9 mouse cellular contexts compared by ENCODE assay signal in genomic region chr3:123321612-123322011, GRCm38 (mm10). TPM values are rescaled to one million over a fixed set of nuclear protein-coding genes. Genes with fewer than 3 reads are reported as not detected.
DNase-seq lines count a peak whose midpoint lies in the region; ATAC-seq and TF ChIP-seq lines count a peak whose summit lies in the region.
"Had no signal": no experiment of that assay in that cellular context is flagged by ENCODE, and none has a peak within 500 bp of the region (broad histone marks: within the 10 kb centered on the region; RNA-seq: fewer than 3 reads in every experiment).

No protein-coding gene starts in this region.

- DNase-seq in kidney, postnatal 4 days, result no peak
- peak; percentile 77 for DNase-seq in NIH3T3 (ENCODE audit: low read depth)
- DNase-seq in forebrain, postnatal 0 days, result no peak
- no peak for DNase-seq in urinary bladder, adult 2 months (ENCODE audit: low spot score)
- no peak for DNase-seq in embryo, embryonic 10 days (ENCODE audit: low spot score)

- no peaks in the 10 kb centered on the region; the same call in 1 of the 2 replicates for H3K36me3 ChIP-seq in kidney, embryonic 14.5 days (ENCODE audit: control insufficient read depth, insufficient read depth, low read length)
- H3K36me3 ChIP-seq in forebrain, postnatal 0 days (ENCODE audit: insufficient read depth), result no peaks in the 10 kb centered on the region
- 0 out of 2 replicates have a peak, but pooled peaks cover 5% of the 10 kb centered on the region for H3K36me3 ChIP-seq in intestine, embryonic 16.5 days (ENCODE audit: control insufficient read depth, insufficient read depth, low read length)
- no peaks in the 10 kb centered on the region; the same call in 1 of the 2 replicates for H3K36me3 ChIP-seq in stomach, embryonic 14.5 days (ENCODE audit: control insufficient read depth, insufficient read depth, low read length)

- ATAC-seq in kidney, embryonic 14.5 days (ENCODE audit: low FRiP score, low TSS enrichment), result peak; percentile 58; the same call in 1 of the 2 replicates
- peak; percentile 62; the same call in 1 of the 2 replicates for ATAC-seq in forebrain, postnatal 0 days
- ATAC-seq in intestine, embryonic 16.5 days, result no peak
- ATAC-seq in stomach, embryonic 14.5 days (ENCODE audit: insufficient number of reproducible peaks, insufficient read depth, low FRiP score, low read depth), result no peak

- no peak overlapping the region for H3K4me2 ChIP-seq in kidney, embryonic 14.5 days (replicated peaks; ENCODE audit: low read depth, low read length)
- H3K4me2 ChIP-seq in forebrain, postnatal 0 days (ENCODE audit: low read depth), result no peak overlapping the region
- no peak overlapping the region for H3K4me2 ChIP-seq in intestine, embryonic 16.5 days (ENCODE audit: low read depth, low read length)
- H3K4me2 ChIP-seq in stomach, embryonic 14.5 days (replicated peaks; ENCODE audit: low read depth, low read length), result no peak overlapping the region

- no peak overlapping the region for H3K4me3 ChIP-seq in kidney, embryonic 14.5 days (ENCODE audit: low read length)
- no peak overlapping the region for H3K4me3 ChIP-seq in forebrain, postnatal 0 days (ENCODE audit: low read depth, low read length)
- H3K4me3 ChIP-seq in intestine, embryonic 16.5 days (ENCODE audit: low read length), result no peak overlapping the region
- no peak overlapping the region for H3K4me3 ChIP-seq in stomach, embryonic 14.5 days (ENCODE audit: low read depth, low read length)
- H3K4me3 ChIP-seq: erythroblast, embryonic 14.5 days had no signal

- H3K4me1 ChIP-seq in kidney, embryonic 14.5 days (ENCODE audit: control insufficient read depth, insufficient read depth, low read length), result no peaks in the 10 kb centered on the region
- H3K4me1 ChIP-seq in forebrain, postnatal 0 days (ENCODE audit: insufficient read depth), result no peaks in the 10 kb centered on the region
- H3K4me1 ChIP-seq in intestine, embryonic 16.5 days (ENCODE audit: control insufficient read depth, insufficient read depth, low read length), result peaks cover 27% of the 10 kb centered on the region
- peaks cover 17% of the 10 kb centered on the region for H3K4me1 ChIP-seq in stomach, embryonic 14.5 days (ENCODE audit: control insufficient read depth, insufficient read depth, low read length)

- no peak overlapping the region for H3K9ac ChIP-seq in kidney, embryonic 14.5 days (ENCODE audit: low read depth, low read length)
- no peak overlapping the region for H3K9ac ChIP-seq in forebrain, postnatal 0 days
- no peak overlapping the region for H3K9ac ChIP-seq in intestine, embryonic 16.5 days (ENCODE audit: low read depth, low read length)
- H3K9ac ChIP-seq in stomach, embryonic 14.5 days (replicated peaks; ENCODE audit: low read depth, low read length), result no peak overlapping the region

- WGBS in kidney, embryonic 14.5 days, result 87% methylated on average over 6 of the region's 6 CpGs
- WGBS in forebrain, postnatal 0 days, result 81% methylated on average over 6 of the region's 6 CpGs
- WGBS in intestine, embryonic 16.5 days, result 86% methylated on average over 6 of the region's 6 CpGs
- WGBS in stomach, embryonic 14.5 days, result 92% methylated on average over 6 of the region's 6 CpGs

- TF ChIP-seq CTCF in forebrain, postnatal 0 days (IDR thresholded peaks at IDR 0.05; ENCODE audit: low read depth), result no peak

- no peaks in the 10 kb centered on the region for H3K27me3 ChIP-seq in kidney, embryonic 14.5 days (ENCODE audit: control insufficient read depth, insufficient read depth, low read length)
- H3K27me3 ChIP-seq in forebrain, postnatal 0 days (ENCODE audit: insufficient read depth, low read length), result no peaks in the 10 kb centered on the region
- no peaks in the 10 kb centered on the region for H3K27me3 ChIP-seq in intestine, embryonic 16.5 days (replicated peaks; ENCODE audit: control insufficient read depth, insufficient read depth, low read length)
- no peaks in the 10 kb centered on the region for H3K27me3 ChIP-seq in stomach, embryonic 14.5 days (ENCODE audit: control insufficient read depth, insufficient read depth, low read length)

- H3K27ac ChIP-seq in kidney, embryonic 14.5 days (ENCODE audit: low read depth, low read length), result no peak overlapping the region
- H3K27ac ChIP-seq in forebrain, postnatal 0 days (ENCODE audit: low read depth, low read length), result no peak overlapping the region
- peak overlapping the region; percentile 54; the same call in 1 of the 2 replicates for H3K27ac ChIP-seq in intestine, embryonic 16.5 days (ENCODE audit: low read length)
- peak overlapping the region; percentile 45; the same call in 1 of the 2 replicates for H3K27ac ChIP-seq in stomach, embryonic 14.5 days (ENCODE audit: low read length)

- no peaks in the 10 kb centered on the region for H3K9me3 ChIP-seq in kidney, embryonic 14.5 days (ENCODE audit: control insufficient read depth, low read length)
- H3K9me3 ChIP-seq in forebrain, postnatal 0 days (ENCODE audit: low read length), result no peaks in the 10 kb centered on the region
- no peaks in the 10 kb centered on the region for H3K9me3 ChIP-seq in intestine, embryonic 16.5 days (ENCODE audit: control insufficient read depth, low read length)
- H3K9me3 ChIP-seq in stomach, embryonic 14.5 days (ENCODE audit: control insufficient read depth, low read depth, low read length), result no peaks in the 10 kb centered on the region

RNA-seq across cellular contexts. Expression of gene Sec24d, which starts 54.4 kb away (rescaled TPM):
- 40.0 and 59.4 TPM in 2 replicates for polyA plus RNA-seq in kidney, embryonic 14.5 days (2014; fragmentation: Nextera tagmentation; extraction: Ambion mirVana)
- 21.7 and 36.5 TPM in 2 replicates for total RNA-seq in forebrain, postnatal 0 days (2014; rRNA removed)
- polyA plus RNA-seq in forebrain, postnatal 0 days (2015; fragmentation: Nextera tagmentation; extraction: Ambion mirVana), result 14.1 and 16.3 TPM in 2 replicates
- 91.2 and 109 TPM in 2 replicates for polyA plus RNA-seq in intestine, embryonic 16.5 days (2015; fragmentation: Nextera tagmentation; extraction: Ambion mirVana)
- 96.9 and 115 TPM in 2 replicates for polyA plus RNA-seq in stomach, embryonic 14.5 days (2014; fragmentation: Nextera tagmentation; extraction: Ambion mirVana)
- 51.2 and 58.9 TPM in 2 replicates for polyA plus RNA-seq in urinary bladder, adult 2 months (2012; rRNA removed)

Comparison
In these comparisons a context has a peak if more than half of its experiments do, and no peak if none do; other contexts are left out.
1. ATAC-seq: peak in kidney, embryonic 14.5 days (single experiment) and forebrain, postnatal 0 days (single experiment); none in intestine, embryonic 16.5 days (single experiment) and stomach, embryonic 14.5 days (single experiment).
2. H3K27ac ChIP-seq: peak in intestine, embryonic 16.5 days (single experiment) and stomach, embryonic 14.5 days (single experiment); none in kidney, embryonic 14.5 days (single experiment) and forebrain, postnatal 0 days (single experiment).